Mouse (Mus musculus) heart, adult 10 weeks (tissue): ENCODE results near the gene Podxl2. TPM values are rescaled to one million over a fixed set of nuclear protein-coding genes. Genes with fewer than 3 reads are reported as not detected.

Experiments
- polyA plus RNA-seq: library from polyadenylated mRNA; stranded (reverse); fragments of 350-450 nt; fragmentation: Illumina TruSeq; extraction: RNeasy Lipid Tissue Mini Kit (QIAGEN cat#74804); gene quantifications from one replicate; pipeline ENCODE4 v1.2.3, GENCODE M21; 2014; ENCODE audit warnings: low read depth, low replicate concordance

The Podxl2 gene
- 12.8 TPM for polyA plus RNA-seq

DNA sequence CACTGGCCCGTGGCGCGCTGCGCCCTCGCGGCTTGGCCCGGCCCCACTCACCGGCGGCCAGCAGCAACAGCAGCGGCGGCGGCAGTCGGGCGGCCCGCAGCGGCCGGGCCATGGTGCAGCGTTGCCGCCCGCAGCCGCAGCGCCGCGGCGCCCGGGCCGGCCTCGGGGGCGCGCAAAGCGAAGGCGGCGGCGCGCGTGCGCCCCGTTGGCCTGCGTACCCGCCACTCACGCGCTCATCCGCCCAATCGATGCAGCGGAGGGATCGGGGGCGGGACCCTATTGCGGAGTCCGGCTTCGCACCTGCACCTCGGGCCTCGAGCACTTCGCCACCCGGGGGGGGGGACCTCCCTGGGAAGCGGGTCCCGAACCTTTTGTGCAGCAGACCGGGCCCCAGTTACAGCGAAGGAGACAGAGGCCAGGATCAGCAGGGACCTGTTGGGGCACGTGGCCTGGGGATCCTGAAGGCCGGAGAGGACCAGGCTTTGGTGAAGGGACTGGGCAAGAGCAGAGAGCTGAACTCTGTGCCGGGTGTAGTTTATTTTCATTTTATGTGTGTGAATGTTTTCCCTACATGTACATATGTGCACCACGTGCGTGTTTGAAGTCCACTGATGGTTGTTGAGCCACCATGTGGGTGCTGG, at the start of gene Podxl2:
Podxl2 (minus strand) TSS at position 177 of the 641 bp plus-strand sequence.

GRCm38 (mm10) chr6:88901947-88902820, 27.3 kb upstream of the Podxl2 start, which contains the start of gene Tpra1:
Tpra1 (plus strand) TSS chr6:88902251.

DNA sequence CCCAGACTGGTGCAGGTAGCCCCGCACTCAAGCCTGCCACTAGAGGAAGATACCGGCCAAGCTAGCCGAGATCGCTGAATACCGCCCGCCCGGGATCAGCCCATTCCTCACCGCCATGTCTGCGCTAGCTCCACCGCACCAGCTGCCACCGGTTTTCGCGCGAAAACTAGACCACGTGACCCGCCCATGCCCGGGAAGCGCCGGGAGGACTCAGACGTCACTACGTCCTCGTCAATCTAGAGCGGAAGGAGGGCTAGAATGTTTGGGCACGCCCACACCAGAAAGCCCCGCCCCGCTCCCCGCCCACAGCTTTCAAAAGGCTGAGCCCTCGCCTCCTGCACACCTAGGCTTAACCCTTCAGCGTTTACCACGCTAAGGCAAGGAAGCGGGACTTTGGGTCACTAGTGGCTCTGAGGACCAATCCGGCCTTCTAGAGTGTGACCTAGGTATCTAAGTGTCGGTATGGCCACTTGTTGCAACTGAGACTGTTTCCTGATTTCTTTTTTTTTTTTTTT, 23.7 kb upstream of the Podxl2 start, which contains the start of gene Mcm2:
Mcm2 (minus strand) TSS at position 247 of the 515 bp plus-strand sequence.

GRCm38 (mm10) chr6:88841781-88842689, 32.8 kb downstream of the Podxl2 start, which contains the start of gene Abtb1:
Abtb1 (minus strand) TSS chr6:88841984.

Other genes starting within 250 kb of the Podxl2 start
- 32.9 TPM for gene Kbtbd12, start 237.1 kb downstream of the Podxl2 start, polyA plus RNA-seq
- 74.3 TPM for gene Mgll, start 150.6 kb downstream of the Podxl2 start, polyA plus RNA-seq
- 24.7 TPM for gene Abtb1, start 33.1 kb downstream of the Podxl2 start, polyA plus RNA-seq
- 4.3 TPM for gene Mcm2, start 23.7 kb upstream of the Podxl2 start, polyA plus RNA-seq
- 46.7 TPM for gene Tpra1, start 27.2 kb upstream of the Podxl2 start, polyA plus RNA-seq